Mouse (Mus musculus) midbrain, postnatal 0 days (tissue): ENCODE results near the gene Tmem252. TPM values are rescaled to one million over a fixed set of nuclear protein-coding genes. Genes with fewer than 3 reads are reported as not detected.
A peak's percentile ranks its signal among the peaks of the same experiment; 100 is the strongest.

Experiments used
- ATAC-seq: fragments of 200-750 bp; cut with Nextera tagmentation; 2 replicates; pipeline ENCODE4 v1.8.0; 2017; ENCODE audit warnings: moderate number of reproducible peaks, mild to moderate bottlenecking, moderate TSS enrichment, moderate library complexity; ENCODE audit not compliant: low FRiP score
- DNase-seq: peaks from one replicate; pipeline ENCODE4 v3.0.0-alpha.2; 2015; ENCODE audit warnings: low spot score
- H3K27ac ChIP-seq: fragments of 300-500 bp; sonication (generic); 2 replicates; pipeline ENCODE4 v1.5.1; 2014; ENCODE audit warnings: low read depth, mild to moderate bottlenecking, low read length, mixed read lengths
- H3K27me3 ChIP-seq: fragments of 300-500 bp; sonication (generic); 2 replicates; pipeline ENCODE4 v1.6.1; 2014; ENCODE audit warnings: low read length, control low read depth, mixed read lengths; ENCODE audit not compliant: insufficient read depth
- H3K36me3 ChIP-seq: fragments of 300-500 bp; sonication (generic); 2 replicates; pipeline ENCODE4 v1.6.1; 2014; ENCODE audit warnings: low read length, control low read depth, mixed read lengths; ENCODE audit not compliant: insufficient read depth
- H3K4me1 ChIP-seq: fragments of 300-500 bp; sonication (generic); 2 replicates; pipeline ENCODE4 v1.6.1; 2014; ENCODE audit warnings: mild to moderate bottlenecking, control low read depth, antibody characterized with exemption, low read length, mixed read lengths; ENCODE audit not compliant: insufficient read depth
- H3K4me2 ChIP-seq: fragments of 300-500 bp; sonication (generic); 2 replicates; pipeline ENCODE4 v1.6.1; 2014; ENCODE audit warnings: low read depth, mild to moderate bottlenecking, low read length, mixed read lengths; ENCODE audit not compliant: poor library complexity, severe bottlenecking
- H3K4me3 ChIP-seq: fragments of 300-500 bp; sonication (generic); 2 replicates; pipeline ENCODE4 v1.5.1; 2014; ENCODE audit warnings: low read depth, mild to moderate bottlenecking, low read length, moderate library complexity
- H3K9ac ChIP-seq: fragments of 300-500 bp; sonication (generic); replicated peaks from 2 replicates; pipeline ENCODE4 v1.6.1; 2014; ENCODE audit warnings: mild to moderate bottlenecking, low read length, moderate library complexity, mixed read lengths; ENCODE audit not compliant: poor library complexity, severe bottlenecking
- H3K9me3 ChIP-seq: fragments of 300-500 bp; sonication (generic); 2 replicates; pipeline ENCODE4 v1.6.1; 2016; ENCODE audit warnings: low read length, control low read depth
- CTCF ChIP-seq: IDR thresholded peaks from 2 replicates; pipeline ENCODE4 v1.5.1; 2016; ENCODE audit warnings: antibody characterized with exemption, mild to moderate bottlenecking
- WGBS: fragments of 180-500 bp; shearing (Covaris S2); extraction: QIAGEN DNeasy Blood & Tissue Kit; methylation state at CpG from one replicate; pipeline ENCODE4 v1.1.7; 2014; 5-methylcytosine and 5-hydroxymethylcytosine counted together
- polyA plus RNA-seq: library from polyadenylated mRNA; unstranded; fragments of >200 nt; fragmentation: Nextera tagmentation; extraction: Ambion mirVana; gene quantifications from 2 replicates; pipeline ENCODE4 v1.2.1, GENCODE M21; 2015
- total RNA-seq: library from RNA; depleted of rRNA; stranded (reverse); fragments of >200 nt; gene quantifications from 2 replicates; pipeline ENCODE4 v1.2.3, GENCODE M21; 2014

Gene Tmem252
- total and polyA plus RNA-seq, 2 experiments from 2014 or later, result 0.90 to 1.2 TPM

- Histone ChIP-seq H3K4me1 (no peaks in the 10 kb centered on the region), H3K4me2 (no peak overlapping the region), H3K36me3 (no peaks in the 10 kb centered on the region), H3K27ac (no peak overlapping the region), H3K9ac (no peak overlapping the region), H3K4me3 (no peak overlapping the region), H3K27me3 (no peaks in the 10 kb centered on the region), H3K9me3 (no peaks in the 10 kb centered on the region)
- TF ChIP-seq CTCF, result peak; percentile 76
- WGBS, result 77% methylated on average over 1 of the region's 1 CpGs
- peak; percentile 73 for DNase-seq
- no peak for ATAC-seq
Measured at GRCm38 (mm10) chr19:24705395-24705794, 31.6 kb downstream of the Tmem252 start.

DNA sequence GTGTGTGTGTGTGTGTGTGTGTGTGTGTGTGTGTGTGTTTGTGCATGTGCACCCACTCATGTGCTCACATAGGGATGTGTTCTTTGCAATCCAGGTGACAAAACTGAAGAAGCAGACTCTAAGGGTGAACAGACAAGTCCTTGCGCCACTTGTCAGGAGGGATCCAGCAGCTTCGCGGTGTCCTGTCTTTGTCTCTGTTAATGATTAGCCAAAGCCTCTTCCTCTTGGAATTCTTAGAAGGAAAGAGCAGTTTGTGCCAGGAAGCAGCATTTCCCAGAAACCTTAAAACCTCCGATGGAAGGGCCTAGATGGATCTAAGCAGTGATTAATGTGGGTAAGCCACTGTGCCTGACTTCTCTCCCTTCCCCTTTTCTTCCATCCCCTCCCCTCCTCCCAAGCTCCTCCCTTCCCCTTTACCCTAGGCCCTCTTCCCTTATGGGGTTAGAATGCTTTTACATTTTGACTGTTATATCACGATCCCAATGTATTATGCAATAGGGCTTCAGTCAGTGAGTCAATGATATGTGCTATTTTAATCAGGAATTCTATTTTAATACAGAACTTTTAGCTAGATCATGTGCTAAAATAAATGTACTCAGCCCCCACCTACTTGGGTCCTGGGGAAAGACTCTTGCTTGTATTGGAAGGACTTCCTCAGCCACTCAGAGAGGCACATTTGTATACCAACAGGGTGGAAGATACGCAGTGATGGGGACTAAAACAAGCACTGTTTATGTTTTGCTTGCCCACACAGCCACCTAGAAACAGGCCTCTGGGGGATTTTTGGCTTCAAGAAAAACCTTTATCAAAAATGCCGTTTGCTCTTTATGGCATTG, 33.5 kb downstream of the Tmem252 start:
- H3K9ac ChIP-seq, result no peak overlapping the region
- H3K27me3 ChIP-seq, result no peaks in the 10 kb centered on the region
- no peak overlapping the region for H3K4me2 ChIP-seq
- no peak overlapping the region for H3K27ac ChIP-seq
- no peak overlapping the region for H3K4me3 ChIP-seq
- WGBS, result 82% methylated on average over 7 of the region's 7 CpGs
- no peaks in the 10 kb centered on the region for H3K4me1 ChIP-seq
- no peaks in the 10 kb centered on the region for H3K9me3 ChIP-seq
- DNase-seq (no peak), ATAC-seq (no peak)
- H3K36me3 ChIP-seq, result no peaks in the 10 kb centered on the region
- TF ChIP-seq CTCF, result no peak

GRCm38 (mm10) chr19:24708032-24708431, 34.2 kb downstream of the Tmem252 start:
- Histone ChIP-seq H3K36me3 (no peaks in the 10 kb centered on the region), H3K9ac (no peak overlapping the region), H3K4me3 (no peak overlapping the region), H3K4me1 (no peaks in the 10 kb centered on the region), H3K27ac (no peak overlapping the region), H3K27me3 (no peaks in the 10 kb centered on the region), H3K4me2 (no peak overlapping the region), H3K9me3 (no peaks in the 10 kb centered on the region)
- DNase-seq (no peak), ATAC-seq (no peak)
- TF ChIP-seq CTCF, result no peak
- 89% methylated on average over 7 of the region's 7 CpGs for WGBS

- no peak overlapping the region for H3K27ac ChIP-seq
- no peak overlapping the region for H3K9ac ChIP-seq
- no peaks in the 10 kb centered on the region for H3K4me1 ChIP-seq
- no peak overlapping the region for H3K4me2 ChIP-seq
- no peaks in the 10 kb centered on the region for H3K36me3 ChIP-seq
- no peak overlapping the region for H3K4me3 ChIP-seq
- 88% methylated on average over 7 of the region's 7 CpGs for WGBS
- 0 out of 2 replicates have a peak, but pooled peaks cover 3% of the 10 kb centered on the region for H3K9me3 ChIP-seq
- ATAC-seq, result no peak
- peak; percentile 63 for DNase-seq
- H3K27me3 ChIP-seq, result no peaks in the 10 kb centered on the region
- no peak for TF ChIP-seq CTCF
Measured at GRCm38 (mm10) chr19:24716303-24717097, 42.7 kb downstream of the Tmem252 start.

- WGBS, result 84% methylated on average over 1 of the region's 1 CpGs
- no peak for ATAC-seq
- 0 out of 2 replicates have a peak, but pooled peaks cover 3% of the 10 kb centered on the region for H3K9me3 ChIP-seq
- H3K27me3 ChIP-seq, result no peaks in the 10 kb centered on the region
- no peak overlapping the region for H3K9ac ChIP-seq
- no peaks in the 10 kb centered on the region for H3K4me1 ChIP-seq
- no peaks in the 10 kb centered on the region for H3K36me3 ChIP-seq
- no peak overlapping the region for H3K4me3 ChIP-seq
- DNase-seq, result no peak
- no peak for TF ChIP-seq CTCF
- no peak overlapping the region for H3K4me2 ChIP-seq
- H3K27ac ChIP-seq, result no peak overlapping the region
Measured at GRCm38 (mm10) chr19:24718021-24718420, 44.2 kb downstream of the Tmem252 start.

- H3K4me1 ChIP-seq, result no peaks in the 10 kb centered on the region
- DNase-seq, result no peak
- TF ChIP-seq CTCF, result no peak
- H3K9me3 ChIP-seq, result 0 out of 2 replicates have a peak, but pooled peaks cover 3% of the 10 kb centered on the region
- no peak overlapping the region for H3K9ac ChIP-seq
- no peak overlapping the region for H3K4me2 ChIP-seq
- H3K27me3 ChIP-seq, result no peaks in the 10 kb centered on the region
- no peaks in the 10 kb centered on the region for H3K36me3 ChIP-seq
- no peak overlapping the region for H3K4me3 ChIP-seq
- WGBS, result 79% methylated on average over 4 of the region's 4 CpGs
- ATAC-seq, result no peak
- no peak overlapping the region for H3K27ac ChIP-seq
Measured at GRCm38 (mm10) chr19:24719504-24719903, 45.7 kb downstream of the Tmem252 start.
